Comparison of ENCODE assay signal across 28 mouse cellular contexts in genomic region chr11:49936458-49936857, GRCm38 (mm10). TPM values are rescaled to one million over a fixed set of nuclear protein-coding genes. Genes with fewer than 3 reads are reported as not detected.
DNase-seq lines count a peak whose midpoint lies in the region; ATAC-seq and TF ChIP-seq lines count a peak whose summit lies in the region.
"Had no signal": no experiment of that assay in that cellular context is flagged by ENCODE, and none has a peak within 500 bp of the region (broad histone marks: within the 10 kb centered on the region; RNA-seq: fewer than 3 reads in every experiment).

No protein-coding gene starts in this region.

- H3K4me3 ChIP-seq in heart, embryonic 11.5 days (ENCODE audit: low read depth, low read length): no peak overlapping the region
- H3K4me3 ChIP-seq in olfactory bulb, adult 2 months (ENCODE audit: insufficient read depth, low read depth, low read length): no peak overlapping the region
- H3K4me3 ChIP-seq: forebrain, embryonic 10.5 days; forebrain, embryonic 13.5 days; heart, adult 2 months; heart, embryonic 10.5 days; hindbrain, embryonic 13.5 days had no signal

- 47% methylated on average over 9 of the region's 9 CpGs for WGBS in heart, embryonic 11.5 days (ENCODE audit: insufficient replicate concordance)
- 43% methylated on average over 9 of the region's 9 CpGs for WGBS in olfactory bulb, adult 2 months

- peaks cover 9% of the 10 kb centered on the region for H3K4me1 ChIP-seq in heart, embryonic 11.5 days (ENCODE audit: control insufficient read depth, insufficient read depth, low read length)
- peaks cover 58% of the 10 kb centered on the region for H3K4me1 ChIP-seq in olfactory bulb, adult 2 months (ENCODE audit: control insufficient read depth, insufficient read depth, low read length)

- TF ChIP-seq POLR2A in olfactory bulb, adult 2 months (IDR thresholded peaks at IDR 0.05; ENCODE audit: insufficient read depth, low read depth, low read length): no peak

- no peak for TF ChIP-seq CTCF in olfactory bulb, adult 2 months (IDR thresholded peaks at IDR 0.05; ENCODE audit: insufficient read depth, low read depth, low read length)

- no peaks in the 10 kb centered on the region for H3K36me3 ChIP-seq in heart, embryonic 11.5 days (ENCODE audit: control insufficient read depth, insufficient read depth, low read length)
- H3K36me3 ChIP-seq: forebrain, embryonic 10.5 days; heart, embryonic 10.5 days; hindbrain, embryonic 13.5 days had no signal

- peak; percentile 72 for DNase-seq in heart, adult 11 months
- peak; percentile 71 for DNase-seq in right cerebral cortex, adult 18-20 months
- DNase-seq in right cerebral cortex, postnatal 25 days: no peak
- peak; percentile 92 for DNase-seq in brain, adult 2 months (ENCODE audit: low read depth, low spot score)
- no peak for DNase-seq in retina, postnatal 1 day
- DNase-seq in MN1 (ENCODE audit: low spot score): no peak
- DNase-seq: adrenal gland, adult 2 months; adrenal gland, postnatal 14 days; cerebellum, adult 11-12 months; cerebellum, adult 8-10 months; cerebellum, postnatal 36 days; forebrain, postnatal 0 days; gastrocnemius, postnatal 25 days; heart, adult 2 months had no signal

- no peak overlapping the region for H3K27ac ChIP-seq in heart, embryonic 11.5 days (ENCODE audit: low read depth, low read length)
- peak overlapping the region; percentile 93 for H3K27ac ChIP-seq in olfactory bulb, adult 2 months (ENCODE audit: insufficient read depth, low read depth, low read length)
- H3K27ac ChIP-seq: forebrain, embryonic 10.5 days; forebrain, embryonic 13.5 days; heart, adult 2 months; heart, embryonic 10.5 days; hindbrain, embryonic 13.5 days had no signal

- ATAC-seq in heart, embryonic 11.5 days (replicated peaks; ENCODE audit: insufficient number of reproducible peaks, low FRiP score, low TSS enrichment): no peak
- ATAC-seq: CD4-positive, CD25-positive, alpha-beta regulatory T cell, adult 4 months; forebrain, embryonic 13.5 days; forebrain, postnatal 0 days; hindbrain, postnatal 0 days; inflammation-experienced regulatory T-cells, adult 6 months; intestine, embryonic 16.5 days; Patski had no signal

- H3K27me3 ChIP-seq in heart, embryonic 11.5 days (ENCODE audit: control insufficient read depth, insufficient read depth, low read length): peaks cover 13% of the 10 kb centered on the region; the same call in 1 of the 2 replicates
- H3K27me3 ChIP-seq: forebrain, embryonic 13.5 days; Patski had no signal

- no peaks in the 10 kb centered on the region for H3K9me3 ChIP-seq in heart, embryonic 11.5 days (replicated peaks; ENCODE audit: control insufficient read depth, low read length)
- H3K9me3 ChIP-seq: forebrain, embryonic 10.5 days; forebrain, embryonic 13.5 days; heart, embryonic 10.5 days; hindbrain, embryonic 13.5 days had no signal

- no peak overlapping the region for H3K9ac ChIP-seq in heart, embryonic 11.5 days (ENCODE audit: low read depth, low read length)
- H3K9ac ChIP-seq: forebrain, embryonic 13.5 days; forebrain, postnatal 0 days; hindbrain, embryonic 13.5 days had no signal

- no peak overlapping the region for H3K4me2 ChIP-seq in heart, embryonic 11.5 days
- H3K4me2 ChIP-seq: forebrain, embryonic 13.5 days; hindbrain, embryonic 13.5 days had no signal

RNA-seq across cellular contexts. Expression of gene Rasgef1c, which starts 34.8 kb away (rescaled TPM):
- polyA plus RNA-seq in heart, embryonic 11.5 days (2014; fragmentation: Nextera tagmentation; extraction: Ambion mirVana): 0.13 and 0.45 TPM in 2 replicates
- not detected in 2 replicates for polyA plus RNA-seq in olfactory bulb, adult 2 months (2012; ENCODE audit: insufficient read depth, insufficient read length, low replicate concordance, missing spikeins)
- polyA plus RNA-seq: C2C12; heart, embryonic 14.5 days; heart, postnatal 0 days had no signal

Comparison
In these comparisons a context has a peak if more than half of its experiments do, and no peak if none do; other contexts are left out.
1. DNase-seq: peak in heart, adult 11 months (single experiment), right cerebral cortex, adult 18-20 months (single experiment) and brain, adult 2 months (single experiment); none in right cerebral cortex, postnatal 25 days (single experiment), retina, postnatal 1 day (single experiment) and MN1 (single experiment).